Mouse (Mus musculus): ENCODE results near the gene Bcl7c. TPM values are rescaled to one million over a fixed set of nuclear protein-coding genes. Genes with fewer than 3 reads are reported as not detected.

Bcl7c gene
- polyA plus RNA-seq, 1 experiment from 2014 or later: 127 TPM

MicroRNAs encoded within 50 kb of the gene (microRNA counts, 519-probe panel; counts per million panel counts)
- microRNA mmu-miR-762: 460 counts per million, percentile 65 among the panel's probes with 10 or more counts

Small RNA genes within 50 kb of the gene (microRNA-seq; reads per million reads assigned to microRNA genes)
- not detected for gene Mir762

Other genes with a start within 250 kb of the Bcl7c start
- gene Prr14, start 249.3 kb downstream of the Bcl7c start, polyA plus RNA-seq (2016; fragmentation: Nextera tagmentation; extraction: Ambion mirVana): 47.5 and 48.7 TPM in 2 replicates
- gene Fbrs, start 229.7 kb downstream of the Bcl7c start, polyA plus RNA-seq (2016; fragmentation: Nextera tagmentation; extraction: Ambion mirVana): 14.6 and 14.8 TPM in 2 replicates
- 88.0 and 88.4 TPM in 2 replicates for gene Srcap, start 196.9 kb downstream of the Bcl7c start, polyA plus RNA-seq (2016; fragmentation: Nextera tagmentation; extraction: Ambion mirVana)
- gene Gm42715, start 189.3 kb downstream of the Bcl7c start, polyA plus RNA-seq (2016; fragmentation: Nextera tagmentation; extraction: Ambion mirVana): 16.9 and 17.2 TPM in 2 replicates
- 4.8 and 5.7 TPM in 2 replicates for gene Tmem265, start 147.5 kb downstream of the Bcl7c start, polyA plus RNA-seq (2016; fragmentation: Nextera tagmentation; extraction: Ambion mirVana)
- 39.3 and 42.9 TPM in 2 replicates for gene Phkg2, start 135.6 kb downstream of the Bcl7c start, polyA plus RNA-seq (2016; fragmentation: Nextera tagmentation; extraction: Ambion mirVana)
- gene Ccdc189, start 120.3 kb downstream of the Bcl7c start, polyA plus RNA-seq (2016; fragmentation: Nextera tagmentation; extraction: Ambion mirVana): 11.0 and 11.3 TPM in 2 replicates
- 63.0 and 66.2 TPM in 2 replicates for gene Rnf40, start 120.2 kb downstream of the Bcl7c start, polyA plus RNA-seq (2016; fragmentation: Nextera tagmentation; extraction: Ambion mirVana)
- gene Zfp629, start 93.1 kb downstream of the Bcl7c start, polyA plus RNA-seq (2016; fragmentation: Nextera tagmentation; extraction: Ambion mirVana): 24.6 and 25.1 TPM in 2 replicates
- 27.7 and 30.5 TPM in 2 replicates for gene Ctf1, start 3.8 kb upstream of the Bcl7c start, polyA plus RNA-seq (2016; fragmentation: Nextera tagmentation; extraction: Ambion mirVana)
- gene Ctf2, start 23.2 kb upstream of the Bcl7c start, polyA plus RNA-seq (2016; fragmentation: Nextera tagmentation; extraction: Ambion mirVana): 0.55 and 0.68 TPM in 2 replicates
- gene Fbxl19, start 35.6 kb upstream of the Bcl7c start, polyA plus RNA-seq (2016; fragmentation: Nextera tagmentation; extraction: Ambion mirVana): 11.8 and 11.9 TPM in 2 replicates
- gene Orai3, start 60.9 kb upstream of the Bcl7c start, polyA plus RNA-seq (2016; fragmentation: Nextera tagmentation; extraction: Ambion mirVana): 16.7 and 17.5 TPM in 2 replicates
- gene Setd1a, start 67.7 kb upstream of the Bcl7c start, polyA plus RNA-seq (2016; fragmentation: Nextera tagmentation; extraction: Ambion mirVana): 25.5 and 26.5 TPM in 2 replicates
- gene Gm49388, start 76.7 kb upstream of the Bcl7c start, polyA plus RNA-seq (2016; fragmentation: Nextera tagmentation; extraction: Ambion mirVana): not detected in 2 replicates
- 10.3 and 10.9 TPM in 2 replicates for gene Hsd3b7, start 91.7 kb upstream of the Bcl7c start, polyA plus RNA-seq (2016; fragmentation: Nextera tagmentation; extraction: Ambion mirVana)
- 36.1 and 41.5 TPM in 2 replicates for gene Stx4a, start 115.4 kb upstream of the Bcl7c start, polyA plus RNA-seq (2016; fragmentation: Nextera tagmentation; extraction: Ambion mirVana)
- 9.1 and 10.0 TPM in 2 replicates for gene Stx1b, start 115.6 kb upstream of the Bcl7c start, polyA plus RNA-seq (2016; fragmentation: Nextera tagmentation; extraction: Ambion mirVana)
- gene Zfp646, start 167.3 kb upstream of the Bcl7c start, polyA plus RNA-seq (2016; fragmentation: Nextera tagmentation; extraction: Ambion mirVana): 15.6 and 16.2 TPM in 2 replicates
- gene Zfp668, start 167.9 kb upstream of the Bcl7c start, polyA plus RNA-seq (2016; fragmentation: Nextera tagmentation; extraction: Ambion mirVana): 31.8 and 32.9 TPM in 2 replicates
- 1.2 and 1.3 TPM in 2 replicates for gene Prss53, start 182.0 kb upstream of the Bcl7c start, polyA plus RNA-seq (2016; fragmentation: Nextera tagmentation; extraction: Ambion mirVana)
- not detected in 2 replicates for gene Gm21974, start 186.5 kb upstream of the Bcl7c start, polyA plus RNA-seq (2016; fragmentation: Nextera tagmentation; extraction: Ambion mirVana)
- gene Vkorc1, start 186.7 kb upstream of the Bcl7c start, polyA plus RNA-seq (2016; fragmentation: Nextera tagmentation; extraction: Ambion mirVana): 88.6 and 93.5 TPM in 2 replicates
- gene Bckdk, start 195.1 kb upstream of the Bcl7c start, polyA plus RNA-seq (2016; fragmentation: Nextera tagmentation; extraction: Ambion mirVana): 86.9 and 88.2 TPM in 2 replicates
- gene Kat8, start 203.6 kb upstream of the Bcl7c start, polyA plus RNA-seq (2016; fragmentation: Nextera tagmentation; extraction: Ambion mirVana): 50.9 and 53.7 TPM in 2 replicates
- 8.3 and 8.4 TPM in 2 replicates for gene Prss8, start 221.2 kb upstream of the Bcl7c start, polyA plus RNA-seq (2016; fragmentation: Nextera tagmentation; extraction: Ambion mirVana)
- 10.5 and 11.2 TPM in 2 replicates for gene Prss36, start 237.8 kb upstream of the Bcl7c start, polyA plus RNA-seq (2016; fragmentation: Nextera tagmentation; extraction: Ambion mirVana)

Measured in embryonic facial prominence, embryonic 12.5 days (tissue).